Mouse (Mus musculus) myocyte (in vitro differentiated cells): ENCODE results near the gene BC028528. TPM values are rescaled to one million over a fixed set of nuclear protein-coding genes. Genes with fewer than 3 reads are reported as not detected.
"Not testable (repeated sequence)": the region's sequence is repeated elsewhere in the genome, so short reads cannot be mapped to it uniquely, and the experiment has no call there.

ENCODE experiments used
- H3K27me3 ChIP-seq: one replicate; pipeline ENCODE4 v1.6.1; 2011; ENCODE audit not compliant: control insufficient read depth, insufficient read depth, insufficient read length
- H3K36me3 ChIP-seq: one replicate; pipeline ENCODE4 v1.6.1; 2011; ENCODE audit not compliant: control insufficient read depth, insufficient read depth
- H3K4me2 ChIP-seq: one replicate; pipeline ENCODE4 v1.6.1; 2011; ENCODE audit warnings: low read depth, control low read depth
- H3K4me3 ChIP-seq: one replicate; pipeline ENCODE4 v1.5.1; 2011; ENCODE audit warnings: mild to moderate bottlenecking, control low read depth, moderate library complexity
- H3K79me2 ChIP-seq: one replicate; pipeline ENCODE4 v1.6.1; 2011; ENCODE audit not compliant: control insufficient read depth, insufficient read depth
- H3ac ChIP-seq: one replicate; pipeline ENCODE4 v1.6.1; 2011; ENCODE audit not compliant: control insufficient read depth, insufficient read length
- CEBPB ChIP-seq: IDR thresholded peaks from 2 replicates; pipeline ENCODE4 v1.6.1; 2011; ENCODE audit warnings: mild to moderate bottlenecking, moderate library complexity; ENCODE audit not compliant: poor library complexity, insufficient read depth, severe bottlenecking
- E2F4 ChIP-seq: IDR thresholded peaks from one replicate; pipeline ENCODE4 v1.6.1; 2011; ENCODE audit warnings: mild to moderate bottlenecking, control low read depth, moderate library complexity; ENCODE audit not compliant: insufficient read depth
- MAX ChIP-seq: IDR thresholded peaks from one replicate; pipeline ENCODE4 v1.6.1; 2011; ENCODE audit warnings: low read depth, mild to moderate bottlenecking, control low read depth
- MYOD1 ChIP-seq, 3 experiments: IDR thresholded peaks; one replicate each; pipeline ENCODE4 v1.6.1; 2011; ENCODE audit warnings: control low read depth in 2 of 3, low read depth in 2 of 3, mild to moderate bottlenecking in 2 of 3, moderate library complexity in 1 of 3; ENCODE audit not compliant: insufficient read length in 2 of 3, control insufficient read depth in 1 of 3
- MYOG ChIP-seq, 3 experiments: IDR thresholded peaks; one replicate each; pipeline ENCODE4 v1.6.1; 2011; ENCODE audit warnings: control low read depth in 2 of 3, low read depth in 2 of 3, mild to moderate bottlenecking in 2 of 3; ENCODE audit not compliant: insufficient read length in 2 of 3, control insufficient read depth in 1 of 3, insufficient read depth in 1 of 3
- POLR2A ChIP-seq: IDR thresholded peaks from one replicate; pipeline ENCODE4 v1.6.1; 2011; ENCODE audit warnings: low read depth, mild to moderate bottlenecking, control low read depth, moderate library complexity; ENCODE audit not compliant: insufficient read length
- POLR2AphosphoS2 ChIP-seq: IDR thresholded peaks from one replicate; pipeline ENCODE4 v1.6.1; 2011; ENCODE audit warnings: low read depth, control low read depth; ENCODE audit not compliant: insufficient read length
- REST ChIP-seq: IDR thresholded peaks from one replicate; pipeline ENCODE4 v1.6.1; 2011; ENCODE audit warnings: mild to moderate bottlenecking, control low read depth, moderate library complexity; ENCODE audit not compliant: insufficient read depth, insufficient read length
- SRF ChIP-seq: IDR thresholded peaks from one replicate; pipeline ENCODE4 v1.6.1; 2011; ENCODE audit warnings: low read depth; ENCODE audit not compliant: control insufficient read depth, insufficient read length
- TCF12 ChIP-seq: IDR thresholded peaks from one replicate; pipeline ENCODE4 v1.6.1; 2011; ENCODE audit warnings: mild to moderate bottlenecking, control low read depth; ENCODE audit not compliant: poor library complexity, insufficient read depth, severe bottlenecking
- TCF3 ChIP-seq: IDR thresholded peaks from one replicate; pipeline ENCODE4 v1.6.1; 2011; ENCODE audit warnings: low read depth, control low read depth; ENCODE audit not compliant: insufficient read length
- USF1 ChIP-seq: IDR thresholded peaks from one replicate; pipeline ENCODE4 v1.6.1; 2011; ENCODE audit warnings: low read depth, mild to moderate bottlenecking, control low read depth, moderate library complexity
- polyA plus RNA-seq: library from polyadenylated mRNA; unstranded; fragments of >200 nt; fragmentation: generic; extraction: Trizol; gene quantifications from one replicate; pipeline ENCODE4 v1.2.1, GENCODE M21; 2012; ENCODE audit warnings: missing spikeins

BC028528 gene
- polyA plus RNA-seq, 1 experiment, result 11.3 TPM

DNA sequence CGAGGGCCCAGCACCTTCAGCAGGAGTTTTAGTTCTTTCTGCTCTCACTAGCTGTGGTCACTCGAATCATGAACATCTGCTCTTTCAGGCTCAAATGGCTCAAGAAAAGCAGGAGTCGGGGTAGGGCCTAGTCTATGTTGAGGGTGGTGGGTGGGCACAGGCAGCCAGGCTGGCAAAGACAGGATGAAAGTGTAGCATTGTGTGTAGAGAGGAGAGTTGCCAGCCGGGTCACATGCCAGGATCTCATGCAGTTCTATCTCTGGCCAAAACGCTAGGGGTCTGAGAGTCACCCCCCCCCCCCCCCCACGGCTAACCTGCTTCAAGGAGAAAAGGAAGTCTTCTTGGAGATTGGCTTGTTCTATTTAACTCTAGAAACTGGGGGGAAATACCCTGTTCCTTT, 10.8 kb upstream of the BC028528 start:
- Histone ChIP-seq H3K27me3 (peaks cover 13% of the 10 kb centered on the region), H3K4me3 (no peak overlapping the region), H3K4me2 (no peak overlapping the region), H3K79me2 (no peaks in the 10 kb centered on the region), H3K36me3 (no peaks in the 10 kb centered on the region), H3ac (no peak overlapping the region)
- no peak for TF ChIP-seq CEBPB
- no peak for TF ChIP-seq SRF
- no peak for TF ChIP-seq E2F4
- no peak for TF ChIP-seq MYOD1 (IDR thresholded peaks at IDR 0.05; ENCODE audit: control insufficient read depth in 1 of 3, insufficient read length in 2 of 3, low read depth in 2 of 3)
- TF ChIP-seq POLR2AphosphoS2, result no peak
- TF ChIP-seq USF1, result no peak
- no peak for TF ChIP-seq MYOG (IDR thresholded peaks at IDR 0.05; ENCODE audit: control insufficient read depth in 1 of 3, insufficient read depth in 1 of 3, insufficient read length in 2 of 3, low read depth in 2 of 3)
- TF ChIP-seq REST, result no peak
- TF ChIP-seq MAX, result no peak
- TF ChIP-seq POLR2A, result no peak
- no peak for TF ChIP-seq TCF12
- TF ChIP-seq TCF3, result no peak

DNA sequence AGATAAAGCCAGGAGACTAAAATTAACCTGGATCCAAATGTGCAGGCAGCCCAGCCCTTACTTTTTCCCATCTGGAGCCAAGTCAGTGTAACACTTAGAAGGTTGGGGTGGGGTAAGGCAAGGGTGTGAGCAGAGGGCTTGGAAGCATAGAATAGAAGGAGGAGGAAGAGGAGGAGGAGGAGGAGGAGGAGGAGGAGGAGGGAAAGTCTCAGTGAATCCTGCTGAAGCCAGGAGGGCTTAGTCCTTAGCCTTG, 10.5 kb upstream of the BC028528 start:
- Histone ChIP-seq H3K4me3 (no peak overlapping the region), H3K27me3 (peaks cover 13% of the 10 kb centered on the region), H3ac (no peak overlapping the region), H3K36me3 (no peaks in the 10 kb centered on the region), H3K4me2 (no peak overlapping the region), H3K79me2 (no peaks in the 10 kb centered on the region)
- no peak for TF ChIP-seq TCF3
- no peak for TF ChIP-seq POLR2A
- TF ChIP-seq POLR2AphosphoS2, result no peak
- TF ChIP-seq MYOD1 (IDR thresholded peaks at IDR 0.05; ENCODE audit: control insufficient read depth in 1 of 3, insufficient read length in 2 of 3, low read depth in 2 of 3), result no peak
- no peak for TF ChIP-seq TCF12
- TF ChIP-seq MYOG (IDR thresholded peaks at IDR 0.05; ENCODE audit: control insufficient read depth in 1 of 3, insufficient read depth in 1 of 3, insufficient read length in 2 of 3, low read depth in 2 of 3), result no peak
- TF ChIP-seq SRF, result no peak
- TF ChIP-seq MAX, result no peak

GRCm38 (mm10) chr3:95901616-95902372, 10.0 kb upstream of the BC028528 start:
- TF ChIP-seq TCF12 (no peak), SRF (no peak), REST (no peak), MYOD1 (IDR thresholded peaks at IDR 0.05; ENCODE audit: control insufficient read depth in 1 of 3, insufficient read length in 2 of 3, low read depth in 2 of 3) (no peak), MYOG (IDR thresholded peaks at IDR 0.05; ENCODE audit: control insufficient read depth in 1 of 3, insufficient read depth in 1 of 3, insufficient read length in 2 of 3, low read depth in 2 of 3) (no peak), CEBPB (no peak), USF1 (no peak), POLR2AphosphoS2 (no peak), POLR2A (no peak), TCF3 (no peak), MAX (no peak), E2F4 (no peak)
- Histone ChIP-seq H3ac (no peak overlapping the region), H3K4me3 (no peak overlapping the region), H3K4me2 (no peak overlapping the region), H3K36me3 (no peaks in the 10 kb centered on the region), H3K79me2 (no peaks in the 10 kb centered on the region), H3K27me3 (peaks cover 13% of the 10 kb centered on the region)

DNA sequence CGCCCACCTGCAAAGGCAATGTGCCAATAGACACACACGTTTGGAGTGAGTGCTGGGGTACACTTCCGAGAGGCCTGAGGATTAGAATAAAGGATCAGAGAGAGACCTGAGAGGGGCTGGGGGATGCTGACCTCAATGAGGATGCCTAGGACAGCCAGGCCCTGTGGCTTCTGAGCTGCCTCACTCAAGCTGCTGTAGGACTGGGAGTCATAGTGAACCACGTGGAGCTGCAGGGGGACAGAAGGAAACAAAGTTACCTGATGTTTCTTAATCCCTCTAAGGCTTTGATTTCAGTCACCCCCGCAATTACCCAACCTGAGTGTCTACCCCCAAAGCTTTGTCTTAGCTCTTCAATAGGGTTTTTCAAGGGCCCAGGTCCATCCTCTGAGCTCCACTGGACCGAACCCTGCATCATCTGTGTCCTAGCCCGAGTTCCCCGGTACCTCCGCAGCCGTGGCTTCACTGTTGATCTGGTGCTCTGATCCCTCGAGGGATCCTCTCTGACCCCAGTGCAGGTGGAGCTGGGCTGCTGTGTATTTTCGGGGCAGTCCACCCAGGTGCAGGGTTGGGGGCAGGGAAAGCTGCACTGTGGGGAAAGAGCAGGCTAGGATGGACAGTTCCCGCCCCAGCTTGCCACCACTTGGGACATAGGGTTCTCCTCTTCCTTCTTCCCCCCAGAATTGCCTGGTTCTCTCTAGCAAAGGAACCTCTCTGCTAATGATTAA, 8.2 kb upstream of the BC028528 start:
- TF ChIP-seq USF1, result no peak
- peak; percentile 22 for TF ChIP-seq POLR2AphosphoS2
- no peak for TF ChIP-seq TCF12
- H3K27me3 ChIP-seq, result peaks cover 13% of the 10 kb centered on the region
- H3ac ChIP-seq, result no peak overlapping the region

GRCm38 (mm10) chr3:95895501-95895900, 3.7 kb upstream of the BC028528 start:
- H3K4me2 ChIP-seq, result peak overlapping the region; percentile 71
- peaks cover 14% of the 10 kb centered on the region for H3K79me2 ChIP-seq
- not testable (repeated sequence) for H3K36me3 ChIP-seq, H3K27me3 ChIP-seq, H3ac ChIP-seq
- H3K4me3 ChIP-seq, result peak overlapping the region; percentile 81

More for the DNA sequence above, 8.2 kb upstream of the BC028528 start:
- Histone ChIP-seq H3K79me2 (peaks cover 3% of the 10 kb centered on the region), H3K36me3 (no peaks in the 10 kb centered on the region), H3K4me2 (no peak overlapping the region), H3K4me3 (no peak overlapping the region)
